Mouse (Mus musculus): ENCODE results near the gene Fbxw8.

DNA sequence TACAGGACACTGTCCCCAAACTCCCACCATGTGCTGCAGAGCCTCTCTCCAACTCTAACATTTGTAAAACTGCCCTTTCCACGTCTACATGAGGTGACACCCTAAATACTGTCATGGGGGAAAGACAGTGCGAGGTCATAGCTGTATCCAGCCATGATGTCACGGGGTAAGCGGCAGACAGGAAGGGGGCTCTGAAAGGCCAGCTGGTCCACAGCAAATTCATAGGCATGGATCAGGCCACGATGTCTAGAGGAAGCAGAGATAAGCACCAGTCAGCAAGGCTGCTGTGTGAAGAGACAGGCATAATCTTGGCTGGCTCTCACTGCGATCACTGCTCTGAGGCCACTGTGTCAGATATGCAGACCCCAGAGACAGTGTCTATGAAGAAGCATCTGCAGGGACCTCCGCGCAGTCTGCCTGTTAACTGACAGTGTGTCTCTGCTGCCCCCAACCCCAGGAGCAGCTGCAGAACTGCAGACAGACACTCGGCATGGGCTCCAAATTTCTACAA, 87.2 kb downstream of the Fbxw8 start:
- TF ChIP-seq CTCF (IDR thresholded peaks at IDR 0.05; ENCODE audit: extremely low read depth, insufficient read length, insufficient replicate concordance, low read depth, low read length): no peak
- no peak for TF ChIP-seq POLR2A (IDR thresholded peaks at IDR 0.05; ENCODE audit: low read depth, low read length)
